Mouse (Mus musculus): ENCODE data around the gene Ndufs2. TPM values are rescaled to one million over a fixed set of nuclear protein-coding genes. Genes with fewer than 3 reads are reported as not detected.

Gene Ndufs2
- total and polyA plus RNA-seq, 2 experiments from 2014 or later, result 221 to 230 TPM

DNA sequence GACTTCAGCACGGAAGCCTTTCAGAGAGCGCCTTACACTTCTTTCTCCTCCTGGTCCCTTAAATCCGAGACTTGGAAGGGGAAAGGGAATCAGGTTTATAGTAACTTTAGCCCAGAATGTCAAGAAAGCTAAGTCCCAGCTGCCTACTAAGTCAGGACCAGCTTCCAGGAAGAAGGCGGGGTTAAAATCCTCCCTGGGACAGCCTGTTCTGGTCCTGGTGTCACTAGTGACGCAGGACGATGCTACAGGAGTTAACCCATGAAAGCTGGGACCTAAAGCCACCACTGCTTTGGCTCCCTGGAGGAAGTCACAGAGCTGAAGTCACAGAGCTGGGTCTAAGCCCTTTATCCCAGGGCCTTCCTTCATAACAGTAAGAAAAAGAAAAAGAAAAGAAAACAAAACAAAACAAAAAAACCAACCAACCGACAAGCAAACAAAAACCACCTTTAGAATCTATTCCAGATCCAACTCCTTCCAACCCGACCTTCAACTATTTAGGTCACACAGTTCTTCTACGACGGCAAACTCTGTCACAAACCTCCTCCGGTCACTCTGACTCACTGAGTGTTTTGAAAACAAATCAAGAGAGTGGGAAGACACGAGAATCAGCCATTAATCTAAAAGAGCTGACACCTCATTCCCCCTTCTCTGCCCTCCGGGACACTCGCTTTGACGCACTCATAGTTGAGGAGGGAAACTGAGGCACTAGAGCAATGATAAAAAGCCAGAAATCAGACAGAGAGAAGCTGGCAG lies 11.0 kb downstream of the Ndufs2 start:
- H3K27me3 ChIP-seq (ENCODE audit: insufficient read depth, low read length), result no peaks in the 10 kb centered on the region
- no peaks in the 10 kb centered on the region for H3K4me1 ChIP-seq (ENCODE audit: insufficient read depth, low read length)
- no peaks in the 10 kb centered on the region for H3K9me3 ChIP-seq (ENCODE audit: low read length)
- no peak overlapping the region for H3K9ac ChIP-seq (replicated peaks; ENCODE audit: low read length, poor library complexity, severe bottlenecking)
- H3K27ac ChIP-seq (ENCODE audit: low read depth, low read length), result no peak overlapping the region
- ATAC-seq (ENCODE audit: low FRiP score) (no peak), DNase-seq (ENCODE audit: low spot score) (no peak)
- peaks cover 55% of the 10 kb centered on the region for H3K36me3 ChIP-seq (ENCODE audit: insufficient read depth, low read length)
- H3K4me2 ChIP-seq (ENCODE audit: low read depth, low read length, poor library complexity, severe bottlenecking), result no peak overlapping the region
- no peak overlapping the region for H3K4me3 ChIP-seq (ENCODE audit: low read depth, low read length)
- no peak for TF ChIP-seq CTCF (IDR thresholded peaks at IDR 0.05)
- 86% methylated on average over 15 of the region's 15 CpGs for WGBS

DNA sequence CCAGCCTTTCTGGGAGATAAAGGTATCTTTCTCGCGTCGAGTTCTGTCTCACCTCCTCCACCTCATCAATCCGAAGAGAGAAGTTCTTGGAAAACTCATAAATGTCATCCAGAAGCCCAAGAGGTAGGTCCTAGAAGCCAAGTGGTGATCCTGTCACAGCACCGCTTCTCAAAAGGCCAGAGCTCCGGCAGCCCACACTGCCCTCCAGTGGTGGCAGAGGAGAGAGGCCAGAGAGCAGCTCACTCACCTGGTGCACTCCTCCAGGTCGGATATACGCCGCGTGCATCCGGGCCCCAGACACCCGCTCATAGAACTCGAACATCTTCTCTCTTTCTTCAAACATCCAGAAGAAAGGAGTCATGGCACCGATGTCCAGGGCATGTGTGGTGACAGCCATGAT lies 12.7 kb downstream of the Ndufs2 start:
- ATAC-seq (ENCODE audit: low FRiP score) (no peak), DNase-seq (ENCODE audit: low spot score) (peak; percentile 57)
- no peak overlapping the region for H3K4me3 ChIP-seq (ENCODE audit: low read depth, low read length)
- H3K36me3 ChIP-seq (ENCODE audit: insufficient read depth, low read length), result peaks cover 69% of the 10 kb centered on the region
- H3K27ac ChIP-seq (ENCODE audit: low read depth, low read length), result no peak overlapping the region
- no peaks in the 10 kb centered on the region for H3K4me1 ChIP-seq (ENCODE audit: insufficient read depth, low read length)
- H3K27me3 ChIP-seq (ENCODE audit: insufficient read depth, low read length), result no peaks in the 10 kb centered on the region
- 67% methylated on average over 14 of the region's 14 CpGs for WGBS
- H3K9ac ChIP-seq (replicated peaks; ENCODE audit: low read length, poor library complexity, severe bottlenecking), result no peak overlapping the region
- no peaks in the 10 kb centered on the region for H3K9me3 ChIP-seq (ENCODE audit: low read length)
- peak; percentile 79 for TF ChIP-seq CTCF (IDR thresholded peaks at IDR 0.05)
- H3K4me2 ChIP-seq (ENCODE audit: low read depth, low read length, poor library complexity, severe bottlenecking), result no peak overlapping the region

GRCm38 (mm10) chr1:171237438-171237837 lies 13.8 kb downstream of the Ndufs2 start:
- WGBS, result 84% methylated on average over 6 of the region's 6 CpGs
- H3K4me2 ChIP-seq (ENCODE audit: low read depth, low read length, poor library complexity, severe bottlenecking), result no peak overlapping the region
- H3K27ac ChIP-seq (ENCODE audit: low read depth, low read length), result no peak overlapping the region
- peaks cover 68% of the 10 kb centered on the region for H3K36me3 ChIP-seq (ENCODE audit: insufficient read depth, low read length)
- no peaks in the 10 kb centered on the region for H3K4me1 ChIP-seq (ENCODE audit: insufficient read depth, low read length)
- H3K27me3 ChIP-seq (ENCODE audit: insufficient read depth, low read length), result no peaks in the 10 kb centered on the region
- H3K4me3 ChIP-seq (ENCODE audit: low read depth, low read length), result no peak overlapping the region
- H3K9ac ChIP-seq (replicated peaks; ENCODE audit: low read length, poor library complexity, severe bottlenecking), result no peak overlapping the region
- no peak for TF ChIP-seq CTCF (IDR thresholded peaks at IDR 0.05)
- ATAC-seq (ENCODE audit: low FRiP score) (no peak), DNase-seq (ENCODE audit: low spot score) (no peak)
- H3K9me3 ChIP-seq (ENCODE audit: low read length), result no peaks in the 10 kb centered on the region

- Histone ChIP-seq H3K27me3 (ENCODE audit: insufficient read depth, low read length) (no peaks in the 10 kb centered on the region), H3K36me3 (ENCODE audit: insufficient read depth, low read length) (peaks cover 62% of the 10 kb centered on the region), H3K4me1 (ENCODE audit: insufficient read depth, low read length) (no peaks in the 10 kb centered on the region), H3K4me2 (ENCODE audit: low read depth, low read length, poor library complexity, severe bottlenecking) (no peak overlapping the region), H3K9ac (replicated peaks; ENCODE audit: low read length, poor library complexity, severe bottlenecking) (no peak overlapping the region), H3K27ac (ENCODE audit: low read depth, low read length) (no peak overlapping the region), H3K9me3 (ENCODE audit: low read length) (no peaks in the 10 kb centered on the region), H3K4me3 (ENCODE audit: low read depth, low read length) (no peak overlapping the region)
- ATAC-seq (ENCODE audit: low FRiP score), result no peak
- TF ChIP-seq CTCF (IDR thresholded peaks at IDR 0.05), result no peak
- WGBS, result 89% methylated on average over 4 of the region's 4 CpGs
- DNase-seq (ENCODE audit: low spot score), result no peak
These were observed 15.4 kb downstream of the Ndufs2 start for GRCm38 (mm10) chr1:171235791-171236190.

- 91% methylated on average over 4 of the region's 4 CpGs for WGBS
These were observed 16.6 kb downstream of the Ndufs2 start for GRCm38 (mm10) chr1:171234538-171234937.

DNA sequence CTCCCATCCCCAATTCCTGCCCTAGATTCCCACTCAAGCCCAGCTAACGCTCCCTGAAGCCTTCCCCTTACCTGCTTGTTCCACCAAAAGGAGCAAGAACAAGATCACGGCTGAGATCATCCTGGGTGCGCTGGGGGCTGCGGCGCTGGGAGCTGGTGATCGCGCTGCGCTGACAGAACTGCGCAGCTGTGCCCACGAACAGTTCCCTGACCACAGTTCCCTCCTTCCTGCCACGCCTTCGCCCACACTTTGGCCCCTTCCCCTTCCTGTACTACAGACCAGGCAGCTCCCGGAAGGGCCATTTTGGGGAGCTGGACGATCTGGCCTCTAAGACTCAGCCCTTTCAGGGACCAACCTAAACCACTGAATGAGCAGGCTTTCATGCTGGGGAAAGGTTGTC lies 17.1 kb downstream of the Ndufs2 start, which contains the start of gene Fcer1g:
Gene Fcer1g, minus strand, starts transcription at position 240 of the 400 bp plus-strand sequence.
- no peak within 1 kb of the TSS for H3K4me3 ChIP-seq (ENCODE audit: low read depth, low read length)
- no peak within 1 kb of the TSS for H3K9ac ChIP-seq (replicated peaks; ENCODE audit: low read length, poor library complexity, severe bottlenecking)
- no peak within 1 kb of the TSS for H3K27ac ChIP-seq (ENCODE audit: low read depth, low read length)
- peaks cover 51% of the 10 kb centered on the region for H3K36me3 ChIP-seq (ENCODE audit: insufficient read depth, low read length)
- no peak within 1 kb of the TSS for H3K4me2 ChIP-seq (ENCODE audit: low read depth, low read length, poor library complexity, severe bottlenecking)
- TF ChIP-seq CTCF (IDR thresholded peaks at IDR 0.05), result no peak
- DNase-seq (ENCODE audit: low spot score), result no peak
- no peaks in the 10 kb centered on the region for H3K4me1 ChIP-seq (ENCODE audit: insufficient read depth, low read length)
- ATAC-seq (ENCODE audit: low FRiP score), result no peak
- no peaks in the 10 kb centered on the region for H3K27me3 ChIP-seq (ENCODE audit: insufficient read depth, low read length)
- 89% methylated on average over 14 of the region's 14 CpGs for WGBS
- no peaks in the 10 kb centered on the region for H3K9me3 ChIP-seq (ENCODE audit: low read length)

More at GRCm38 (mm10) chr1:171234538-171234937, 16.6 kb downstream of the Ndufs2 start:
- no peak for ATAC-seq (ENCODE audit: low FRiP score)
- no peak for DNase-seq (ENCODE audit: low spot score)
- no peak overlapping the region for H3K9ac ChIP-seq (replicated peaks; ENCODE audit: low read length, poor library complexity, severe bottlenecking)
- H3K27ac ChIP-seq (ENCODE audit: low read depth, low read length), result no peak overlapping the region
- no peak overlapping the region for H3K4me2 ChIP-seq (ENCODE audit: low read depth, low read length, poor library complexity, severe bottlenecking)
- no peak overlapping the region for H3K4me3 ChIP-seq (ENCODE audit: low read depth, low read length)
- no peaks in the 10 kb centered on the region for H3K27me3 ChIP-seq (ENCODE audit: insufficient read depth, low read length)
- TF ChIP-seq CTCF (IDR thresholded peaks at IDR 0.05), result no peak
- H3K4me1 ChIP-seq (ENCODE audit: insufficient read depth, low read length), result no peaks in the 10 kb centered on the region
- H3K9me3 ChIP-seq (ENCODE audit: low read length), result no peaks in the 10 kb centered on the region
- H3K36me3 ChIP-seq (ENCODE audit: insufficient read depth, low read length), result peaks cover 53% of the 10 kb centered on the region

Data from midbrain, postnatal 0 days (tissue).